ENCODE assay signal across 12 mouse cellular contexts in genomic region chr10:39630811-39631210, GRCm38 (mm10). TPM values are rescaled to one million over a fixed set of nuclear protein-coding genes. Genes with fewer than 3 reads are reported as not detected.
DNase-seq lines count a peak whose midpoint lies in the region; ATAC-seq and TF ChIP-seq lines count a peak whose summit lies in the region.
"Had no signal": no experiment of that assay in that cellular context is flagged by ENCODE, and none has a peak within 500 bp of the region (broad histone marks: within the 10 kb centered on the region; RNA-seq: fewer than 3 reads in every experiment).

No protein-coding gene starts in this region.

- TF ChIP-seq CTCF in small intestine, adult 2 months (IDR thresholded peaks at IDR 0.05; ENCODE audit: extremely low read depth, insufficient read length, insufficient replicate concordance, low read depth, low read length), result no peak

- peak; percentile 42 for DNase-seq in gastrocnemius, postnatal 25 days
- no peak for DNase-seq in gastrocnemius, postnatal 14 days
- DNase-seq in kidney, adult 9 months, result no peak
- no peak for DNase-seq in urinary bladder, postnatal 4 days (ENCODE audit: low spot score in 2 of 2)
- DNase-seq in spleen, adult 12 weeks (ENCODE audit: low spot score), result no peak
- DNase-seq: adrenal gland, postnatal 36 days; cerebellum, adult 8-10 months had no signal

- H3K4me2 ChIP-seq in kidney, embryonic 16.5 days (replicated peaks; ENCODE audit: low read depth, low read length), result no peak overlapping the region
- no peak overlapping the region for H3K4me2 ChIP-seq in intestine, embryonic 15.5 days (replicated peaks)
- H3K4me2 ChIP-seq: liver, embryonic 12.5 days had no signal

- H3K4me3 ChIP-seq in kidney, embryonic 16.5 days (ENCODE audit: low read length), result no peak overlapping the region
- H3K4me3 ChIP-seq in intestine, embryonic 15.5 days (replicated peaks), result no peak overlapping the region
- no peak overlapping the region for H3K4me3 ChIP-seq in small intestine, adult 2 months (ENCODE audit: low read depth, low read length)
- H3K4me3 ChIP-seq: liver, embryonic 12.5 days had no signal

- peak overlapping the region; percentile 64 for H3K27ac ChIP-seq in kidney, embryonic 16.5 days (ENCODE audit: low read length)
- H3K27ac ChIP-seq in intestine, embryonic 15.5 days, result peak overlapping the region; percentile 78
- H3K27ac ChIP-seq in small intestine, adult 2 months (ENCODE audit: insufficient read depth, low read depth, low read length), result 0 out of 2 replicates have a peak overlapping the region, but pooled peaks have one; percentile 21
- H3K27ac ChIP-seq: liver, embryonic 12.5 days had no signal

- TF ChIP-seq POLR2A in small intestine, adult 2 months (IDR thresholded peaks at IDR 0.05; ENCODE audit: low read depth, low read length), result no peak

- no peak for ATAC-seq in kidney, embryonic 16.5 days (ENCODE audit: low FRiP score, low TSS enrichment)
- no peak for ATAC-seq in intestine, embryonic 15.5 days
- ATAC-seq: liver, embryonic 12.5 days; Patski had no signal

- WGBS in kidney, embryonic 16.5 days, result 42% methylated on average over 6 of the region's 6 CpGs
- 49% methylated on average over 6 of the region's 6 CpGs for WGBS in intestine, embryonic 15.5 days
- WGBS in small intestine, adult 2 months, result 68% methylated on average over 6 of the region's 6 CpGs

- H3K36me3 ChIP-seq in kidney, embryonic 16.5 days (ENCODE audit: insufficient read depth, low read length), result peaks cover 13% of the 10 kb centered on the region; the same call in 1 of the 2 replicates
- peaks cover 15% of the 10 kb centered on the region for H3K36me3 ChIP-seq in intestine, embryonic 15.5 days
- H3K36me3 ChIP-seq in small intestine, adult 2 months (ENCODE audit: control insufficient read depth, insufficient read depth, low read length), result peaks cover 52% of the 10 kb centered on the region
- H3K36me3 ChIP-seq: liver, embryonic 12.5 days had no signal

- H3K27me3 ChIP-seq in kidney, embryonic 16.5 days (ENCODE audit: insufficient read depth, low read length), result no peaks in the 10 kb centered on the region
- no peaks in the 10 kb centered on the region for H3K27me3 ChIP-seq in intestine, embryonic 15.5 days (replicated peaks)
- H3K27me3 ChIP-seq in small intestine, adult 2 months (ENCODE audit: control insufficient read depth, insufficient read depth, low read length), result no peaks in the 10 kb centered on the region
- H3K27me3 ChIP-seq: liver, embryonic 12.5 days; Patski had no signal

- peaks cover 54% of the 10 kb centered on the region for H3K4me1 ChIP-seq in kidney, embryonic 16.5 days (ENCODE audit: insufficient read depth, low read length)
- peaks cover 26% of the 10 kb centered on the region for H3K4me1 ChIP-seq in intestine, embryonic 15.5 days (replicated peaks)
- H3K4me1 ChIP-seq in small intestine, adult 2 months (ENCODE audit: control insufficient read depth, insufficient read depth, insufficient read length, low read length), result peaks cover 17% of the 10 kb centered on the region

- intact Hi-C loops in gastrocnemius, postnatal 14 days (cut with DNase I; ENCODE audit: low total_unique reads), result no loop called here

- no peak overlapping the region for H3K9ac ChIP-seq in kidney, embryonic 16.5 days (replicated peaks; ENCODE audit: low read length)
- no peak overlapping the region for H3K9ac ChIP-seq in intestine, embryonic 15.5 days
- H3K9ac ChIP-seq: liver, embryonic 12.5 days had no signal

- no peaks in the 10 kb centered on the region for H3K9me3 ChIP-seq in kidney, embryonic 16.5 days (ENCODE audit: low read length)
- no peaks in the 10 kb centered on the region for H3K9me3 ChIP-seq in intestine, embryonic 15.5 days
- H3K9me3 ChIP-seq: liver, embryonic 12.5 days had no signal

RNA-seq across cellular contexts. Expression of gene Traf3ip2, which starts 18.1 kb away (rescaled TPM):
- total RNA-seq in gastrocnemius, postnatal 25 days (2021), result 1 to 10 TPM; 4.8 to 5.7 TPM
- 1 to 10 TPM; 4.2 to 7.9 TPM for total RNA-seq in gastrocnemius, postnatal 14 days (2021)
- 18.4 and 18.9 TPM in 2 replicates for polyA plus RNA-seq in kidney, embryonic 16.5 days (2015; fragmentation: Nextera tagmentation; extraction: Ambion mirVana)
- 25.8 and 29.4 TPM in 2 replicates for polyA plus RNA-seq in intestine, embryonic 15.5 days (2015; fragmentation: Nextera tagmentation; extraction: Ambion mirVana)
- polyA plus RNA-seq in small intestine, adult 2 months (2012; rRNA removed), result 16.0 and 26.9 TPM in 2 replicates

Comparison
In these comparisons a context has a peak if more than half of its experiments do, and no peak if none do; other contexts are left out.
1. H3K27ac ChIP-seq: peak in every context shown above with its lines; median percentile 78 in intestine, embryonic 15.5 days; 64 in kidney, embryonic 16.5 days; 21 in small intestine, adult 2 months.